Mouse (Mus musculus): ENCODE measurements at regions not wholly inside any gene's neighbourhood (a gene's known extent, or its start where the extent isn't known, plus 50 kb on each side); places are given as distances from the start of the nearest gene placed in this dataset.

DNA sequence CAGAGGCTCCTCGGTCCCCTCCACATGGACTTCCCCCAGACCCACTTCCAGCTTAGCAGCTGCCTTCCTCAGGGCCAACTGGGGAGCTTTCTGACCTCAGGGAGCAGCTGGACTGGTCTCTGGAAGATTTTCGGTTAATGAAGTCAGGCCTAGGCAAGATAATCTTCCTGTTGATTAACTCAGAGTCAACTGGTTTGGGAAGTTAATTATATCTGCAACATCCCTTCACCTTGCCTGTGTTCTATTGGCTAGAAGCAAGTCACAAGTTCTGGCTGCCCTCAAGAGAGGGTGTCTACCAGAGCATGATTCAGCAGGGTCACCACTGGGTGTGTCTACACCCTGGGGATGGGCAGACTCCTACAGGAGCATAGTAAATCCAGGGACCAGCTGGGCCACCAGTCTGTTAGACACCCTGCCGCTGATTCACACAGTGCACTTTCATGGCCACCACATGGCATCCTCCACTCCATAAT, 53.9 kb upstream of the Maml3 start:
- Histone ChIP-seq H3K4me1 (ENCODE audit: control insufficient read depth, insufficient read depth, low read length) (no peaks in the 10 kb centered on the region), H3K9ac (replicated peaks; ENCODE audit: low read depth, low read length) (no peak overlapping the region), H3K36me3 (ENCODE audit: control insufficient read depth, insufficient read depth, low read length) (no peaks in the 10 kb centered on the region), H3K4me3 (ENCODE audit: low read depth, low read length) (no peak overlapping the region), H3K9me3 (ENCODE audit: control insufficient read depth, low read length) (no peaks in the 10 kb centered on the region), H3K4me2 (ENCODE audit: low read depth, low read length) (no peak overlapping the region), H3K27ac (ENCODE audit: low read depth, low read length) (no peak overlapping the region), H3K27me3 (ENCODE audit: control insufficient read depth, insufficient read depth, low read length) (no peaks in the 10 kb centered on the region)
- WGBS = 91% methylated on average over 3 of the region's 3 CpGs
- ATAC-seq (ENCODE audit: low read depth) = no peak

DNA sequence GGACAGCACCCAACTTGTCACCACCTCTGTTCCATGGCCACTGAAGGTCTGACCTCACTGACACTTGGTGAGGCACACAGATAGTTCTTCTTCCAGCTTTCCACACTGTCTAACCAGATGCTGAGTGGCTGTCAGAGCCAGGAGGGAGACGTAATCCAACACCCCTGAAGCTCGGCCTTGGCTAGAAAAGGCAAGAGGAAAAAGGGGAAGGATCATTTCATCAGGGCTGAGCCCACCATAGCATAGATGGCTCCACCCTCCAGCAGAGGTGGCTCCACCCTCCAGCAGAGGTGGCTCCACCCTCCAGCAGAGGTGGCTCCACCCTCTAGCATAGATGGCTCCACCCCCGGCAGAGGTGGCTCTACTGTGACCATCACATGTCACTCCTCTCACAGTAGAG, 56.8 kb upstream of the Maml3 start:
- no peaks in the 10 kb centered on the region for H3K4me1 ChIP-seq (ENCODE audit: control insufficient read depth, insufficient read depth, low read length)
- no peak overlapping the region for H3K4me3 ChIP-seq (ENCODE audit: low read depth, low read length)
- 81% methylated on average over 3 of the region's 3 CpGs for WGBS
- H3K27ac ChIP-seq (ENCODE audit: low read depth, low read length) = no peak overlapping the region
- ATAC-seq (ENCODE audit: low read depth) = no peak
- no peaks in the 10 kb centered on the region for H3K9me3 ChIP-seq (ENCODE audit: control insufficient read depth, low read length)
- no peaks in the 10 kb centered on the region for H3K36me3 ChIP-seq (ENCODE audit: control insufficient read depth, insufficient read depth, low read length)
- no peak overlapping the region for H3K4me2 ChIP-seq (ENCODE audit: low read depth, low read length)
- no peaks in the 10 kb centered on the region for H3K27me3 ChIP-seq (ENCODE audit: control insufficient read depth, insufficient read depth, low read length)
- H3K9ac ChIP-seq (replicated peaks; ENCODE audit: low read depth, low read length) = no peak overlapping the region

DNA sequence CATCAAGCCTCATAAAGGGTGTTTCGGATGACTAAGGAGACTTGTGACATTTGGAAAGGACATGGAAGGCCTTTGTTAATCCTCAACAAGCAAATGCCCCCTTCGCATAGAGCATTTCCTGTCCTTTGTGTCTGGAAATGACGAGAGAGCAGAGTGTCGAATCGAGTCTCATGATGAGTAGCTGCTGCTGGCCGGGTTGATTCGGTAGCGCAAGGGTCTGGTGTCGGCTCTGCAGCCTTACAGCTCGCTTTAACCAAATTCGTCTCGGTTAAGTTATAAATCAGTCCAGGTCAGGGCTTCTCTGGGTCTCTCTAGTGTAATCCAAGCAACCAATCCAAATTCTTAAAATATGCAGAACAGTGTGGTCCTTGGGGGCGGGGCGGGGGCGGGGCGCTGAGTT, 59.1 kb upstream of the Maml3 start:
- Histone ChIP-seq H3K4me3 (ENCODE audit: low read depth, low read length) (no peak overlapping the region), H3K9ac (replicated peaks; ENCODE audit: low read depth, low read length) (0 out of 2 replicates have a peak overlapping the region, but pooled peaks have one; percentile 42), H3K36me3 (ENCODE audit: control insufficient read depth, insufficient read depth, low read length) (no peaks in the 10 kb centered on the region), H3K27ac (ENCODE audit: low read depth, low read length) (no peak overlapping the region), H3K4me2 (ENCODE audit: low read depth, low read length) (peak overlapping the region; percentile 27), H3K9me3 (ENCODE audit: control insufficient read depth, low read length) (no peaks in the 10 kb centered on the region), H3K27me3 (ENCODE audit: control insufficient read depth, insufficient read depth, low read length) (no peaks in the 10 kb centered on the region), H3K4me1 (ENCODE audit: control insufficient read depth, insufficient read depth, low read length) (no peaks in the 10 kb centered on the region)
- WGBS = 41% methylated on average over 16 of the region's 16 CpGs
- ATAC-seq (ENCODE audit: low read depth) = no peak

DNA sequence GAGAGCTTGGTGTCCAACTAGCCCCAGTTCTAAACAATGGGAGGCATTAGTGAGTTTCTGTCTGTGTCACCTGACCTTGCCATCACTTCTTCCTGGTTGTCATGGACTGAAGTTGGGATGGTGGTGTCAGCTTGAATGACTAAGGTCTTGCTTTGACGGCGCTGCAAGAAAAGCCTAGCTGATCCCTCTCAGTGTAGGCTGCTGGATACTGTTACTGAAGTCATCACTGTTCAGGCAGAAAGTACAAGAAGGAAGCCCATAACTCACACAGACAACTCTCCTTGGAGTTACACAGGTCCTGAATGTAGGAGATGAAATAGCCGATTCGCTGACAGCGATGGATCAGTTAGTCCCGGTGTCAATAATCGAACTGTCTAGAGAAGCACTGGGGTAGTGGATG, 62.5 kb upstream of the Maml3 start:
- no peak overlapping the region for H3K4me3 ChIP-seq (ENCODE audit: low read depth, low read length)
- H3K9me3 ChIP-seq (ENCODE audit: control insufficient read depth, low read length) = no peaks in the 10 kb centered on the region
- ATAC-seq (ENCODE audit: low read depth) = no peak
- no peak overlapping the region for H3K4me2 ChIP-seq (ENCODE audit: low read depth, low read length)
- H3K36me3 ChIP-seq (ENCODE audit: control insufficient read depth, insufficient read depth, low read length) = no peaks in the 10 kb centered on the region
- 93% methylated on average over 7 of the region's 7 CpGs for WGBS
- H3K27ac ChIP-seq (ENCODE audit: low read depth, low read length) = no peak overlapping the region
- H3K9ac ChIP-seq (replicated peaks; ENCODE audit: low read depth, low read length) = no peak overlapping the region
- H3K27me3 ChIP-seq (ENCODE audit: control insufficient read depth, insufficient read depth, low read length) = no peaks in the 10 kb centered on the region
- no peaks in the 10 kb centered on the region for H3K4me1 ChIP-seq (ENCODE audit: control insufficient read depth, insufficient read depth, low read length)

DNA sequence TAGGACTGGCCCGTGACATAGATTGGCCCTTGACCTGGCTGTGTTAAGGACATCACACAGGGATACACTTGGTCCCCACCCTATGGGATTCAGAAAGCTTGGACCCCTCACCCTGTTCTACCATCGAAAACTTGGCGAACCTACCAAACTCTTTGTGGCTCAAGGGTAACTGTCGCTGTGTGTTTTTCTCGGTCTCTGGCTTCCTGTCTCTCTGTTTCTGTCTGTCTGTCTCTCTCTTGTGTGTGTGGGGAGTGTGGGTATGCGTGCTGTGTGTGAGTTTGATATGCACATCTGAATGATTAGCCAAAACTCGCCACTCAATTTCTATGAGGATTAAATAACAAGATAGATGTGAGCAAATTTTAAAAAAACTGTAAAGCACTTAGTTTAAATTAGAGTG, 66.0 kb upstream of the Maml3 start:
- H3K9ac ChIP-seq (replicated peaks; ENCODE audit: low read depth, low read length) = no peak overlapping the region
- no peak overlapping the region for H3K4me3 ChIP-seq (ENCODE audit: low read depth, low read length)
- no peak overlapping the region for H3K4me2 ChIP-seq (ENCODE audit: low read depth, low read length)
- H3K27ac ChIP-seq (ENCODE audit: low read depth, low read length) = no peak overlapping the region
- WGBS = 91% methylated on average over 7 of the region's 7 CpGs
- no peaks in the 10 kb centered on the region for H3K36me3 ChIP-seq (ENCODE audit: control insufficient read depth, insufficient read depth, low read length)
- no peaks in the 10 kb centered on the region for H3K27me3 ChIP-seq (ENCODE audit: control insufficient read depth, insufficient read depth, low read length)
- no peak for ATAC-seq (ENCODE audit: low read depth)
- H3K4me1 ChIP-seq (ENCODE audit: control insufficient read depth, insufficient read depth, low read length) = no peaks in the 10 kb centered on the region
- no peaks in the 10 kb centered on the region for H3K9me3 ChIP-seq (ENCODE audit: control insufficient read depth, low read length)

DNA sequence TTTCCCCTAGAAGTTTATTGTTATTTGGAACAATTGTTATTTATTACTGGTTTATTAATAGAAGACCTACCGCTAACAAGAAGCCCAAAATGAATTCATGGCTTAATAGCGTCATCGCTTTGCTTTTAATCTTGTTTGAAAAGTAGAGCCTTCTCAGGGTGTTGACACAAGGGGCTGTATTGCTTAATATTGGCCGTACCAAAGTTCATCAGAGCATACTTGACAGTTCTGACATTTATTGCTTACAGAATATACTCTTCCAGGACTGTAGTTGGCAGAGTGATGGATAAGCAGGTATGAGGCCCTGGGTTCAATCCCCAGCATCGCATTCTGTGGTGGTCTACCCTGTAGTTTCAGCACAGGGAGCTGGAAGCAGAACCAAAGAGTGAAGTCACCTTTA, 66.4 kb upstream of the Maml3 start:
- Histone ChIP-seq H3K27ac (ENCODE audit: low read depth, low read length) (no peak overlapping the region), H3K4me2 (ENCODE audit: low read depth, low read length) (no peak overlapping the region), H3K27me3 (ENCODE audit: control insufficient read depth, insufficient read depth, low read length) (no peaks in the 10 kb centered on the region), H3K4me3 (ENCODE audit: low read depth, low read length) (no peak overlapping the region), H3K9me3 (ENCODE audit: control insufficient read depth, low read length) (no peaks in the 10 kb centered on the region), H3K4me1 (ENCODE audit: control insufficient read depth, insufficient read depth, low read length) (no peaks in the 10 kb centered on the region), H3K36me3 (ENCODE audit: control insufficient read depth, insufficient read depth, low read length) (no peaks in the 10 kb centered on the region), H3K9ac (replicated peaks; ENCODE audit: low read depth, low read length) (no peak overlapping the region)
- ATAC-seq (ENCODE audit: low read depth) = no peak
- WGBS = 91% methylated on average over 5 of the region's 5 CpGs

DNA sequence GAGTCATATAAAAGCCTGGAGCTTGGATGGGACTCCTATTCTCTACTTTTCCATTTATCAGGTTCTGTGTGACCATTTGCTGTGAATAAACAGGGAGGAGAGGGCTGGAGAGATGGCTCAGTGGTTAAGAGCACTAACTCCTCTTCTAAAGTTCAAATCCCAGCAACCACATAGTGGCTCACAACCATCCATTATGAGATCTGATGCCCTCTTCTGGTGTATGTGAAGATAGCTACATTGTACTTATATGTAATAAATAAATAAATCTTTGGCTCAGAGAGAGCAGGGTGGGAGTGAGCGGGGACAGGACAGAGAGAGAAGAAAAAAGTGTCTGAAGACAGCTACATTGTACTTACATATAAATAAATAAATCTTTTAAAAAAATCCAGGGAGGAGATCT, 68.6 kb upstream of the Maml3 start:
- Histone ChIP-seq H3K27ac (ENCODE audit: low read depth, low read length) (no peak overlapping the region), H3K4me3 (ENCODE audit: low read depth, low read length) (no peak overlapping the region), H3K9me3 (ENCODE audit: control insufficient read depth, low read length) (no peaks in the 10 kb centered on the region), H3K4me2 (ENCODE audit: low read depth, low read length) (no peak overlapping the region), H3K36me3 (ENCODE audit: control insufficient read depth, insufficient read depth, low read length) (no peaks in the 10 kb centered on the region), H3K4me1 (ENCODE audit: control insufficient read depth, insufficient read depth, low read length) (peaks cover 1% of the 10 kb centered on the region; the same call in 1 of the 2 replicates), H3K27me3 (ENCODE audit: control insufficient read depth, insufficient read depth, low read length) (no peaks in the 10 kb centered on the region), H3K9ac (replicated peaks; ENCODE audit: low read depth, low read length) (no peak overlapping the region)
- no peak for ATAC-seq (ENCODE audit: low read depth)
- WGBS = 97% methylated on average over 1 of the region's 1 CpGs

- H3K36me3 ChIP-seq (ENCODE audit: control insufficient read depth, insufficient read depth, low read length) = no peaks in the 10 kb centered on the region
- H3K27me3 ChIP-seq (ENCODE audit: control insufficient read depth, insufficient read depth, low read length) = no peaks in the 10 kb centered on the region
- H3K27ac ChIP-seq (ENCODE audit: low read depth, low read length) = no peak overlapping the region
- no peak overlapping the region for H3K9ac ChIP-seq (replicated peaks; ENCODE audit: low read depth, low read length)
- no peak for ATAC-seq (ENCODE audit: low read depth)
- WGBS = 52% methylated on average over 8 of the region's 8 CpGs
- H3K4me2 ChIP-seq (ENCODE audit: low read depth, low read length) = no peak overlapping the region
- no peak overlapping the region for H3K4me3 ChIP-seq (ENCODE audit: low read depth, low read length)
- H3K9me3 ChIP-seq (ENCODE audit: control insufficient read depth, low read length) = no peaks in the 10 kb centered on the region
- H3K4me1 ChIP-seq (ENCODE audit: control insufficient read depth, insufficient read depth, low read length) = peaks cover 26% of the 10 kb centered on the region
These were observed 71.2 kb upstream of the Maml3 start for GRCm38 (mm10) chr3:52176108-52176507.

GRCm38 (mm10) chr3:52178851-52179250, 74.0 kb upstream of the Maml3 start:
- H3K36me3 ChIP-seq (ENCODE audit: control insufficient read depth, insufficient read depth, low read length) = no peaks in the 10 kb centered on the region
- H3K4me3 ChIP-seq (ENCODE audit: low read depth, low read length) = no peak overlapping the region
- H3K27ac ChIP-seq (ENCODE audit: low read depth, low read length) = peak overlapping the region; percentile 81
- H3K9ac ChIP-seq (replicated peaks; ENCODE audit: low read depth, low read length) = no peak overlapping the region
- H3K4me1 ChIP-seq (ENCODE audit: control insufficient read depth, insufficient read depth, low read length) = peaks cover 27% of the 10 kb centered on the region
- 18% methylated on average over 9 of the region's 9 CpGs for WGBS
- no peaks in the 10 kb centered on the region for H3K9me3 ChIP-seq (ENCODE audit: control insufficient read depth, low read length)
- no peaks in the 10 kb centered on the region for H3K27me3 ChIP-seq (ENCODE audit: control insufficient read depth, insufficient read depth, low read length)
- no peak for ATAC-seq (ENCODE audit: low read depth)
- peak overlapping the region; percentile 24; the same call in 1 of the 2 replicates for H3K4me2 ChIP-seq (ENCODE audit: low read depth, low read length)

Data from neural tube, embryonic 14.5 days (tissue).